Mouse (Mus musculus) cerebellum, postnatal 4 days (tissue): ENCODE results near the gene D430041D05Rik.

Experiments used
- DNase-seq, 2 experiments: peaks; one replicate each; pipeline ENCODE4 v3.0.0; 2022; ENCODE audit warnings: low spot score in 2 of 2, mixed read lengths in 1 of 2

The D430041D05Rik gene

DNA sequence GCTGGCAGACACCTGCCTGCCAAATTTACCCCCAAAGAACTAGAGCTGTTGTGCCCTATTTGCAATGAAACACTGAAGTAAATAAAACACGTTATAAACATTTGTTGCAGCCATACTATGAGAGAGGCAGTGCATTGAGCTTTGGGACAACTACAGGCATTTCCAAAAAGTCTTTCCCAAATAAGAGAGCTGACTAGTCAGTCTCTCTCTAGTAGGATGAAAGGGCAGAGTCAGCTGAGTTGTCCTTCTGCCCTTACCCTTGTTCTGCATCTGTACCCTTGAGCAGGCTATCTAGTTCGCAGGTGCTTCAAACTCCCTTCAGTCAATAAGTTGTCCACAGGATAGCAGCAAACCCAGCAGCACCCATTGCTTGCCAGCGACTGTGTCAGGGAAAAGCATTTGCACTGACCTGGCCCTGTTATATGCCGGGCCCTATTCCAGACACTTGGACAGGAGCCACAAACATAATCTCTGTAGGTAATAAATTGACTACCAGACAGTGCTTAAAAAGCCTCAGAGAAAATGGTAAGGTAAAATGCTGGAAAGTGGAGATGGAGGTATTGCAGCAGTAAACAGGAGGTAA, at the start of gene D430041D05Rik:
D430041D05Rik (minus strand) TSS at position 51 of the 583 bp plus-strand sequence.
- no peak for DNase-seq

DNA sequence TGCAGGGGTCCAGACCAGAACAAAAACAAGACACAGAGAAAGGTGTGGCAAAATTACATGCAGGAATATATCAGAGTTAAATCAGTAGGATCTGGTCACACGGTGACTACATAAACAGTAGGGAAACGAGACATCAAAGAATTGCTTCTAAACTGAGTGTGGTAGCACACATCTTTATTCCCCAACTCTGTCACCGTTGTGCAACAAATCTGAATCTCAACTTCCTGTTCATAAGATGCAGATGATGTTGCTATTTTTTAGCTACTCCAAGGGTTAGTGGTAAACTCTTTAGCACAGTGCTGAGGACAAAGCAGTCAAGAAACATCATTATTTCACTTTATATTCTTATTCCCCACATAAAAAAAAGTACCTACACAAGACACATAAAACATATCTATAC, 49.2 kb upstream of the D430041D05Rik start:
- no peak for DNase-seq

DNA sequence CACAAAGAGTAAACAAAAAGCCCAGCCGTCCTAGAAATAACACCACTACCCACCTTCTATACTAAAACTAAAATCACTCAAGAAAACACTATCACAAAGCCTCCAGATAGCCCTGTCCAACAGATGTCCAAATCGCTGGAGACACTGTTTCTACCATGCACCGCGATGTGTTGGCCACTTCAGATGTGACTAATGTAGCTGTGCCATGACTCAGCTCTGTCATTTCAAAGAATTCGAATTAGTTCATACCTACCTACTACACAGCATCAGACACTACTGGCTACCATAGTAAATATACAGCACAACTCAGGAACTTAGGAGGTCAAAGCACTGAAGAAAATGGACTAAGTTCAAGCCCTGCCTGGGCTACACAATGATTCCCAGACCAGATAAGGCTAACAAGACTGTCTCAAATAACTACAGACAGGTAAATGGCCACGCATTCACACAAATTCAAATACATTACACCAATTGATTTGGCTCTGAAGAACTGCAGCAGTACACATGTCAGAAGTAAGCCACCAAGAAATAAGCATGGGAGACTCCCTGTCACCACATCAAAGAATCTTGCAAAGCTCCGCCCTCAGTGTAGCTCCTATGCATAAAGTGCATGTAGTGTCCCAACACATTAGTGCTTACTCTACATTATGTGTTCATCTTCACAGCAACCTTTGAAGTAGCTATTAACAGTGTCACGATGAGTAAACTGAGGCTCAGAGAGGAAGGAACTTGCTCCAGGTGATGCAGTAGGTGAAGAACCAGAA, 47.9 kb upstream of the D430041D05Rik start:
- DNase-seq, result no peak

DNA sequence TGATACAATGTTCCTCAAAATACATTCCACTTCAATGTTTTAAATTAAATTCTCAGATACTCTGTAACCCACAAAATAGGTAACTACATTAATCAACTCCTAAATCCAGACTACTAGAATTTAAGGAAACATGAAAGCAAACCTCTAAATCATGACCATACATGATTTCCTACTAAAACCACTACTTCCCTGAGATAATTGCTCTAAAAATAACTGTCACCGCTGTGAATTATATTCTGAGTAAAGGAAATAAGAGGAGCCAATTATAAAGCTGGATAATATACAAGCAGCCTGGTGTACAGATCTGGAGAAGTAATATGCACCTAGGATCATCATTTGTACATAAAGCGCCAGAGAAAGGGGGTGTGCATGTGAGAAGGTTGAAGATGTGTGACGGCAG, 46.3 kb upstream of the D430041D05Rik start:
- DNase-seq, result no peak

DNA sequence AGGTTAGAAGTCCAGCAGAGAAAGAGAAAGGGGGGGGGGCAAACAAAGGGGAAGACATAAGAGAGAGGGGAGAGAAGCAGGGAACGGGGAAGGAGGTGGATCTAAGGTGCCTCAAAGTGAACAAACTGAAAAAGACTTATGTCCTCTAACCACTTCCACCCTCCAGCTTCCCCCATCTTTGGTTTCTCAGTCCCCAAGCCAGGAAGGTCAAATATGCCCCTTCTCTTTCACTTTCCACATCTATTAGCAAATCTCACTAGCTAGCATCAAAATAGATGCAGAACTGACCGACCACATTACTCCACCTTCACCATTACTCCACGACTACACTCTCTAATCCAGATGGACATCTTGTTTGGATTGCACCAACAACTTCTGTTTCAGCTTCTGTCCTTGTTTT, 39.9 kb upstream of the D430041D05Rik start:
- DNase-seq, result no peak

DNA sequence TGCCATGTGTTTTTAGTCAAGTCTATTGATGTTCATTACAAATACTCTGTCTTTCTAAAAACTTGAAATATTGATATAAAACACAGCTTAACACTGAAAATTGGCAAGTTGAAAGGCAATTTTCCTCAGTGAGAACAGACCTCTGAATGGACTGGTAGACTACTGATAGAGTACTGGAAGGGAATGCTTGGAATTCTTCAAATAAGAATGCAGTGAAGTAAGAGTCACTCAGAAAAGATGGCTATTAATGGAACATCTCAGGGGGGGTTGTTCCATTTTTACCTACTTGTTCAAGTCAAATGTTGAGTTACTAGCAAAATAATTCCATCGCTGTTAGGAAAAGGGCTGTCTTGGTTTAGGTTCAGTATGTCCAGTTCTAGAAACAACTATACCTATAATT, 38.4 kb upstream of the D430041D05Rik start:
- DNase-seq, result no peak

DNA sequence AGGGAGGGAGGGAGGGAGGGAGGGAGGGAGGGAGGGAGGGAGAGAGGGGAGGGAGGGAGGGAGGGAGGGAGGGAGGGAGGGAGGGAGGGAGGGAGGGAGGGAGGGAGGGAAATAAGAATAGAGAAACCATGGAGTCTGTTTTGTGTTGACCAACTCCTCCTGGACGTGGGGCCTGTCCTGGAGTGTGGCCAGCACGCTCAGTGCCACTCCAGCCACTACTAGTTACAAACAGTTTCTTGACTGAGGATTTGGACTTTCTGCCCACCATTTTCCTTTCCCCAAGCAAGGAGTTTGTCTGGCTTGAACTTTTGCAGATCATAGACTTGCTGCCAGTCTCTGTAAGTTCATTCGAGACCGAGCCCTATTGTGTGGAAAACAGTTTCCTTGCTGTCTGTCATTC, 37.4 kb upstream of the D430041D05Rik start:
- DNase-seq, result no peak

DNA sequence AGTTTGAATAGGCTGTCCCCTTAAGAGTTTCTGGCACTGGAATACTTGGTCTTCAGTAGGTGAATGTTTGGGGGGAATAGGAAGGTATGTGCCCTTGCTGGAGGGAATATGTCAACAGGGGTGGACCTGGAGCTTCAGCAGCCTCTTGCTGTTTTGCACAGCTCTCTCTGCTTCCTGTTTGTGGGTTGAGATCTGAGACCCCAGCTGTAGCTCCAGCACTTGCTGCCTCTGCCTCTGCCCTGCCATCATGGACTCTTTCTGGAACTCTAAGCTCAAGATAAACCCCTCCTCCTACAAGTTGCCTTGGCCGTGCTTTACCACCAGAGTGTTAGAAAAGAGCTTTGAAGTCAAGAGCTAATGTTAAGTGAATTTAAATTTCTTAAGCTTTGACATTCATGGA, 35.2 kb upstream of the D430041D05Rik start:
- DNase-seq, result no peak

DNA sequence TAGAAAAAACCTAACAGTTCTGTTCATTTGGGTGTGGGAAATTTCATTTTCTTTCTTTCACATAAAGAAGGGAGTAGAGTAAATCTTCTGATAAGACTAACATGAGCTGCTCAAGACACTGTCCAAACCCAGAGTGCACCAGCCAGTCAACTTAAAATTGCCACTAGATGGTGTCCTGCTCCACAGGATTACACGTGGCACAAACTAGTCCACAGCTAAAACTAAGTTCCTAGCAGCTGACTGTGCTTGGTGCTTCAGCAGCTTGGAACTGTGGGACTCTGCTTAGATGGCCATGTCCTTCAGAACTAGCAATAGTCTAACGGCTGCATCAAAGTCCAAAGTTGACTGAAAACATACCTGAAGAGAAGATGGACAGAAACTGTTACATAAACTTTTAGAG, 34.0 kb upstream of the D430041D05Rik start:
- peak in 1 of 2 experiments; percentile 31 for DNase-seq

DNA sequence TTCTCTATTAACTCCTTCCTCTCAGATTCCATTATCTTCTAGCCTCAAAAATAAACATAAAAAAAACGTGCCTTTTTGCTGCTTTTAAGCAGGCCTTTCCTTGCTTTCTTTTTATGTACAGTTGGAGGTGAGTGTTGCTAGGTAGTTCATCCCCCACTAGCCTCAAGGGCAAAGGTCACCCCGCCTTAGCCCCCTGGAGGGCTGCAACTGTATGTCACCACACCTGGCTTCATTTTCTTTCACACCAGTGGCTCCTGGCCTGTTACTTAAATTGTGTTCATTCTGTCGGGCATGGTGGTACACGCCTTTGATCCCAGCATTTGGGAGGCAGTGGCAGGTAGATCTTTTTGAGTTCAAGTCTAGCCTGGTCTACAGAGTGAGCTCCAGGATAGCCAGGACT, 31.5 kb upstream of the D430041D05Rik start:
- DNase-seq, result no peak

DNA sequence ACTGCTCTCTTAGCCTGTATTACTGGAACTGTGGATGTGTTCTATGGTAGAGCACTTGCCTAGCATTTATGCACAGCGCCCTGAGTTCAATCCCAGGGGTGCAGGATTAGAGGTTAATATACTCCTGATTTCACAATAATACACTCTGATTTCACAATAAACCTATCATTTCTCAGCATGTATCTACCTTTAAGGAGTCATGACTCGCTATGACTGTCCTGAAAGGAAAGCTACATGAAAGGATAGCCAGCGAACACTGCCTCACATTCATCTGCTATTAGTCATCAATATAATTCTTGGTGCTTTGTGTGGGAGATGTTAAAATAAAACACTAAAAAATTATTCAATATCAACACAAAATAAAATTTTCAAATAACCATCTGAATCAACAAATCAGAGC, 25.4 kb upstream of the D430041D05Rik start:
- no peak for DNase-seq

DNA sequence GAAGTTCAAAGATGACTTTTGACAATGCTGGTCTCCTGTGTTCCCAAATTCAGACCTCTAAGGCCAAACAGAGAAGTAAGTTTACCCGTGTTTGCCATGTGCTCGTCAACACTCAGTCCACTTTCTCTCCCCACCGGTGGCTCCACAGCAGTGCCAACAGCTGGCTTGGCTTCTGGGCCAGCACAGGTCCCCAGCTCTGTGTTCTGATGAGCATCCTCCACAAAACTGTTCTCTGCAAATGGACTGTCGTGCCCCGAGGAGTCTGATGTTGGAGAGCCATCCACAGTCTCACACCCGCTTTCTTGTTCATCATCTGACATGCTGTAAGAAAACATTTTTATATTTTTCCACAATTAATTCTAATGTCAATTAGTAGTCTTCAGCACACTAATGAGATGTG, 20.3 kb upstream of the D430041D05Rik start:
- no peak for DNase-seq

DNA sequence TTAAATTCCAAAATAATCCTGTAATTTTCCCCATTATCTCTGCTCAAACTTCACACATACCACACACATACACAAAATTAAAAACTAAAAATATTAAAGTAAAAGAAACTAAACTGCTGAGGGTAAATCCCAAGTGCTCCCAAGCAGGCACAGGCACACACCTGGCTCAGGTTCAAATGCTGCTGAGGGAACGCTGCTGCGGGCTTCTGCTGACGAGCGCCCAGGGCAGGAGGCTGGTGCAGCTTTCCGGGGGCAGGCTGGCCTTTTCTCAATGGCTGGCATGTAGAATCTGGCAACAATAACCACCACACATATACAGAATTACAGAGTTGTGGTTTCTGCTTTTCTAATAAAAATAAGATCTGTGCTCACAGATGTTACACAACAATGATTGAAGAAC, 19.8 kb upstream of the D430041D05Rik start:
- DNase-seq, result no peak

DNA sequence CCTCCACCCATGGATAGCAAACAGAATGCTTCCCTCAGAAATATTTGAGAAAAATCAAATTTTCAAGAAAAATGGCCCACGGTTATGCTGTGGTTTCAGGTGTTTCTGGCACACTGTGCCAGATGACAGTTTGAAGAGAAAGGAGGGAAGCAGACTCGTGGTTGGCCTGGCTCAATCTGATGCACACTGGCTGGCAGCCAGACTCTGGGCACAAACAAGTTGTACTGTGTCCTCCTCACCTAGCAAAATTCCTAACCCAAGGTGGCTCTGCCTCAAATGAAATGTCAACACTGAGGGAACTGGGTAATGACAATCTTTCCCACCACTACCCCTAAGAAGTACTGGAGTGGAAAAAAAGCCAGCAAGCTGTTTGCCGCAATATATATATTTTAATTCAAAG, 15.3 kb upstream of the D430041D05Rik start:
- no peak for DNase-seq

DNA sequence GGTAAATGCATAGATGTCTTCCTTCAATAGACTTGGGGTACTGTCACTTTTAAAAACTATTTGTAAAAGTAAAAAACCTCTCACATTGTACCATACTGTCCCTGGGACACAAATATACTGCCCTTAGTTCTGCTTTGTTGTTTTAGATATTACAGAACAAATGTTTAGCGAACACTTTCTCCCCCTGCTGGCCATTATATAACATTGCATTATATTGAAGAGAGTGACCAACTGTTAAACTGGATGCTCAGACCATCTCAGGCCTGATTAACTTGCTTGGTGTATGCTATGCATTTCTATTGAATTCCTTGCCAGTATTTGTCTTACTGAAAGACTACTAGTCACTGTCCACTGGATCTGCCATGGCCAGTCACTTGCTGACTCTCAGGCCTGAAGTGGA, 11.4 kb upstream of the D430041D05Rik start:
- DNase-seq, result no peak

DNA sequence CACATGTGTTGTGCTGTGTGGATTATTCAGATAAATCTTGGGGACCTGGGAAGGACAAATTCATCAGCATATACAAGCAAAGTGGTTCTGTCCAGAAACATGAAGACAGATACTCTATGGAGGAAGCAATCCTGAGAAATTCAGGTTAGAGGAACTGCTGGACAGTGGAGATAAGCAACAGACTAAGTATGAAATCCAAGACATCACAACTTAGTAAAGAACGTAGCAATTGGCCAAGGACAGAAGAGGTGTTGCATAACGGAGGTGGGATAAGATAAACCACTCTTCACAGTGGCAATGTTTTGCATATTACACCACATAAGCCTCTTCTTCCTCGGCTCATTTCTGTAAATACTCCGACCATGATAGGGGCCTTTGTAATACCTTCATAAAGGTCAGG, 10.0 kb upstream of the D430041D05Rik start:
- DNase-seq, result no peak

DNA sequence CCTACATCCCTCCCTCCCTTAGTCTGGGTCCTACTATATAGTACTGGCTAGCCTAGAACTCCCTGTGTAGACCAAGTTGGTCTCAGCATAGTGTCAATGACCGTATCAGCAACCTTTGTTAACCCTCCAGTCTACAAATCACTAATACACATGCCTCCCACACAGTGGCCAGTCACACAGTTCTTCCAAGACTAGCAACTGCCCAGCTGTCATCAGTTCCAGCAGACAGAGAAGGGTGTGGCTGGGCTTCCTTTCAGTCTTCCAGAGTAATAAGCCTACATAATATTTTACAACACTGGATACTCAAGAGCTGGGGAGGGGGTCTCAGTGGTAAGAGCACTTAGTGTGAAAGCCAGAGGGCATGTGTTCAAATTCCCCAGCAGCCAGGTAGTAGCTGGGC, 9.2 kb upstream of the D430041D05Rik start:
- DNase-seq, result no peak

DNA sequence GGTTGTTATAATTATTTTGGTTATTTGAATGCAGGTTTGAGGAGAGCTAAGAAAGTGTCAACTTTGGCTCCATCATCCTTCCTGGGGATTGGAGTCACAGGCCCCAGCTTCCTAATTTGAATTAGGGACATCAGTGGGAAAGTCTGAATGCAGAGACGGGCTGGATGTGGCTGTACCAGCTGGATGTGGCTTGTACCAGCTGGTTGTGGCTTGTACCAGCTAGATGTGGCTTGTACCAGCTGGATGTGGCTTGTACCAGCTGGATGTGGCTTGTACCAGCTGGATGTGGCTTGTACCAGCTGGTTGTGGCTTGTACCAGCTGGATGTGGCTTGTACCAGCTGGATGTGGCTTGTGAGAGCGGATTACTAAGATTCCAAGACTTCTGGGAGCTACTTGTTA, 8.6 kb upstream of the D430041D05Rik start:
- no peak for DNase-seq

DNA sequence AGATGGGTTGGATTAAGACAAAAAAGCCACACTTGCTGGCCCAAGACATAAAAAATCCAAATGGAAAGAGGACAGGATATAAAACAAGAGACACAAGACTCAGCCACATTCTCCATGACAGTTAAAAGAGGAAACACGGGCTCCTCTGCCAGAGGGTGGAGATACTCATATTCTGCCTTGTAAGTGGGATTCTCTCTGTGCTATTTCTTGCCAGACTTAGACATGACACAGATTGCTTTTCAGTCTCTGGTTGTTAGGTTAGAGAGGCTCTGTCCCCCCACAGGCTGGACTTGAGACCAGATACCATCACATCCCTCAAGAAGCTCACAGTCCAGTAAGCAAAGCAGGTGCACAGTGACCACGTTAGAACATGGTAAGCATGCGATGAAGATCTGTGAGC, 2.2 kb upstream of the D430041D05Rik start:
- no peak for DNase-seq

DNA sequence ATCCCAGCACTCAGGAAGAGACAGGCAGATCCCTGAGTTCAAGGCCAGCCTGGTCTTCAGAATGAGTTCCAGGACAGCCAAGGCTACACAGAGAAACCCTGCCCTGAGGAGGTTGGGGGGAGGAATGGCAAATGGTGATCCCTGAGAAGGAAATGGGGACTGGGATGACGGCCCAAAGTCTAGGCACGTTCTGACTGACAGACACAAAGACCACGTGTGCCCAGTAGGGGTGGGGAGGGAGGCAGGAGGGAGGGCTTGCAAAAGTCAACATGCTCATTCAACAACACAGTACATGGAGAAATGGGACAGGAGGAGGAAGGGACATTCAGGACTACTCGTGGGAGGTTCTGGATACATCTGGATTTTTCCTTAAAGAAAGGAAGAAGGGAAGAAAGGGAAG, 1.7 kb upstream of the D430041D05Rik start:
- no peak for DNase-seq

DNA sequence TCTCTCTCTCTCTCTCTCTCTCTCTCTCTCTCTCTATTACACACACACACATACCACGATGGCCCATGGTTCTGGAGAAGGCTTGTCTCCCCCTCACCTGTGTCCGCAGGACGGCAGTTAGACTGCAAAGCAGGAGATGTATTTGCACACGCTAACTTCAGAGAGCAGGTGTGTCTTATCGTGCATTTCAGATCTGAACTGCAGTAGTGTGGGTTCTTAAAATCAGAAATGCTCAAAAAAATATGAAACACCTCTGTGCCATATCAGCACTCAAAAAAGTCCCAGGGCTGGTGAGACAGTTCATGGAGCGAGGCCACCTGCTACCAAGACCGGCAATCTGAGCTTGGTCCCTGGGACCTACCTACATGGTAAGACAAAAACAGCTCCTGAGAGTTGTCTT, 993 bp upstream of the D430041D05Rik start:
- DNase-seq, result no peak

DNA sequence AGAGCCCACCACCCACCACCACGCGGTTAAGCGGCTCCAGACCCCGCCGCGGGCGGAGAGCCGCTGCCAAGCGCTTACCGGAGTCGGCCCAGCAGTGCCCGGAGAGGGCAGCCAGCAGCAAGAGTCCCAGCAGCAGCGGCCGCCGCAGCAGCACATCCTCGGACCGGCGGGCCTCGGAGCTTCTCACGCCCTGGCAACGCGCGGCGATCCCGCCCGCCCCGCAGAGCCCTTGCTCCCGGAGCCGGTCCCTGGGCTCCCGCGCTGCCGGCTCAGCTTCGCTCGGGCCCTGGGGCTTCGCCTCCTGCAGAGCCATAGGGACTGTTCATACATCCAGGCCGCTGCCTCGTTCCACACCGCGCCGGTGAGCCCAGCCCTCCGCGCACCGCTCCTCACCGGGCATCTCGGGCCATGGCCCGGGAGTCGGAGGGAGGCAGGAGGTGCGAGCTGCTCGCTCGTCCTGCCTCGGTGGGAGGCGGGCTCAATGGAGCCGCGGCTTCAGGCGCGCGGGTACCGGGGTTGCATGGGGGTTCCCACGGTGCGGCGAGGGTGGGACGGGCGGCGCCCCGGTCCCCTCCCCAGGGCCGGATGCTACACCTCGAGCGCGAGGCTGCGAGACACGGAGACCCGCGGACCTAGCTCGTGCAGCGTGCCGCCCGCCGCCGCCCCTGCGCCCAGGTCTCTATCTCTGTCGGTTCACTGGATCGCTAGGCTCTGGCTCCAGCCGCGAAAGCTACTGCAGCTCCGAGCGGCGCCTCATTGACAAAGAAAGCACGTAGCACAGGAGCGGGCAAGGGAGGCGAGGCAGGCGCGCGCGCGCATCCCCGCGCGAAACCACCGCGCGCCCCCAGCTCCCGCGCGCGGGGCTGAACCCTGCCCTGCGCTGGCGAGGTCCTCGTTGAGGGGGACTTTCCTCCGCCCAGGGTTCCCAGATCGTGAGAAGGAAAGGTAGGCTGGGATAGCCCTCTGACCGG, 677 bp downstream of the D430041D05Rik start:
- peak; percentile 33 to 63 for DNase-seq

DNA sequence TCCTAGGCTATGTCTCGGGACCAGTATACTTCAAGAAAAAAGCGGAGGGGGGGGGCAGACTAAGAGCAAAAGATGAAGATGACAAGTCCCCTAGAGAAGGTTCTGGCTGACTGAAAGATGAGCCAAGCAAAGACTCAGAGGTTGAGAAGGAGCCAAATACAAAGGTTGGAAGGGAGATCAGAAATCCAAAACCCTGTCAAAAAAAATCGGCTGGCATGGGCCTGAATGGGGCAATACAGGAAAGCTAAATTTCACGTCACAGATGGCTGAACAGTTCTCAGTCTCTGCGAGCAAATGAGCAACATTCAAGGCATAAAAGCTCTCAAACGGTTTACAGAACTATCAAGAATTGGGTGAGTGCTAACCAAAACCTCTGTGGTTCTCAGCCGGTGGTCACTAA, 2.5 kb downstream of the D430041D05Rik start:
- no peak for DNase-seq
